ENCODE assay signal across 14 mouse cellular contexts in genomic region chr2:17811943-17812670, GRCm38 (mm10).
DNase-seq lines count a peak whose midpoint lies in the region; ATAC-seq and TF ChIP-seq lines count a peak whose summit lies in the region.
"Had no signal": no experiment of that assay in that cellular context is flagged by ENCODE, and none has a peak within 500 bp of the region (broad histone marks: within the 10 kb centered on the region; RNA-seq: fewer than 3 reads in every experiment).

No protein-coding gene starts in this region.

- H3K4me3 ChIP-seq in kidney, embryonic 14.5 days (ENCODE audit: low read length) = no peak overlapping the region
- H3K4me3 ChIP-seq in midbrain, embryonic 11.5 days (ENCODE audit: low read depth, low read length) = no peak overlapping the region
- H3K4me3 ChIP-seq in midbrain, embryonic 13.5 days (replicated peaks) = no peak overlapping the region
- no peak overlapping the region for H3K4me3 ChIP-seq in intestine, postnatal 0 days (ENCODE audit: low read depth, low read length)
- H3K4me3 ChIP-seq: embryonic facial prominence, embryonic 15.5 days; heart, embryonic 15.5 days had no signal

- H3K9ac ChIP-seq in kidney, embryonic 14.5 days (ENCODE audit: low read depth, low read length) = no peak overlapping the region
- H3K9ac ChIP-seq in midbrain, embryonic 11.5 days (ENCODE audit: low read length) = no peak overlapping the region
- H3K9ac ChIP-seq in midbrain, embryonic 13.5 days (replicated peaks) = no peak overlapping the region
- no peak overlapping the region for H3K9ac ChIP-seq in intestine, postnatal 0 days (ENCODE audit: low read depth, low read length)
- H3K9ac ChIP-seq: embryonic facial prominence, embryonic 15.5 days; heart, embryonic 15.5 days had no signal

- no peaks in the 10 kb centered on the region for H3K9me3 ChIP-seq in kidney, embryonic 14.5 days (ENCODE audit: control insufficient read depth, low read length)
- no peaks in the 10 kb centered on the region for H3K9me3 ChIP-seq in midbrain, embryonic 11.5 days (ENCODE audit: control insufficient read depth, low read length)
- no peaks in the 10 kb centered on the region for H3K9me3 ChIP-seq in midbrain, embryonic 13.5 days
- no peaks in the 10 kb centered on the region for H3K9me3 ChIP-seq in intestine, postnatal 0 days (ENCODE audit: control insufficient read depth)
- H3K9me3 ChIP-seq: embryonic facial prominence, embryonic 15.5 days; heart, embryonic 15.5 days had no signal

- TF ChIP-seq CTCF in intestine, postnatal 0 days (IDR thresholded peaks at IDR 0.05; ENCODE audit: low read depth) = no peak

- 0 out of 2 replicates have a peak, but pooled peaks cover 4% of the 10 kb centered on the region for H3K4me1 ChIP-seq in kidney, embryonic 14.5 days (ENCODE audit: control insufficient read depth, insufficient read depth, low read length)
- H3K4me1 ChIP-seq in midbrain, embryonic 11.5 days (ENCODE audit: control insufficient read depth, insufficient read depth, low read length) = peaks cover 4% of the 10 kb centered on the region; the same call in 1 of the 2 replicates
- H3K4me1 ChIP-seq in midbrain, embryonic 13.5 days (replicated peaks) = no peaks in the 10 kb centered on the region
- no peaks in the 10 kb centered on the region; the same call in 1 of the 2 replicates for H3K4me1 ChIP-seq in intestine, postnatal 0 days (replicated peaks; ENCODE audit: control insufficient read depth, insufficient read depth, low read length)
- H3K4me1 ChIP-seq: embryonic facial prominence, embryonic 15.5 days had no signal

- H3K36me3 ChIP-seq in kidney, embryonic 14.5 days (ENCODE audit: control insufficient read depth, insufficient read depth, low read length) = no peaks in the 10 kb centered on the region
- no peaks in the 10 kb centered on the region for H3K36me3 ChIP-seq in midbrain, embryonic 11.5 days (ENCODE audit: control insufficient read depth, insufficient read depth, low read length)
- no peaks in the 10 kb centered on the region for H3K36me3 ChIP-seq in midbrain, embryonic 13.5 days
- H3K36me3 ChIP-seq in intestine, postnatal 0 days (ENCODE audit: control insufficient read depth, insufficient read depth) = no peaks in the 10 kb centered on the region
- H3K36me3 ChIP-seq: embryonic facial prominence, embryonic 15.5 days; heart, embryonic 15.5 days had no signal

- no peak overlapping the region for H3K27ac ChIP-seq in kidney, embryonic 14.5 days (ENCODE audit: low read depth, low read length)
- no peak overlapping the region for H3K27ac ChIP-seq in midbrain, embryonic 11.5 days (ENCODE audit: low read depth, low read length)
- H3K27ac ChIP-seq in midbrain, embryonic 13.5 days = no peak overlapping the region
- no peak overlapping the region for H3K27ac ChIP-seq in intestine, postnatal 0 days (ENCODE audit: low read depth, low read length)
- H3K27ac ChIP-seq: embryonic facial prominence, embryonic 15.5 days; heart, embryonic 15.5 days; macrophage had no signal

- no peaks in the 10 kb centered on the region for H3K27me3 ChIP-seq in kidney, embryonic 14.5 days (ENCODE audit: control insufficient read depth, insufficient read depth, low read length)
- no peaks in the 10 kb centered on the region for H3K27me3 ChIP-seq in midbrain, embryonic 11.5 days (ENCODE audit: control insufficient read depth, insufficient read depth, low read length)
- H3K27me3 ChIP-seq in midbrain, embryonic 13.5 days = no peaks in the 10 kb centered on the region
- no peaks in the 10 kb centered on the region for H3K27me3 ChIP-seq in intestine, postnatal 0 days (replicated peaks; ENCODE audit: control insufficient read depth, insufficient read depth, low read length)
- H3K27me3 ChIP-seq: CH12.LX; embryonic facial prominence, embryonic 15.5 days; heart, embryonic 15.5 days had no signal

- no peak overlapping the region for H3K4me2 ChIP-seq in kidney, embryonic 14.5 days (replicated peaks; ENCODE audit: low read depth, low read length)
- H3K4me2 ChIP-seq in midbrain, embryonic 11.5 days = no peak overlapping the region
- H3K4me2 ChIP-seq in midbrain, embryonic 13.5 days (replicated peaks) = no peak overlapping the region
- H3K4me2 ChIP-seq in intestine, postnatal 0 days (replicated peaks; ENCODE audit: low read depth) = no peak overlapping the region
- H3K4me2 ChIP-seq: embryonic facial prominence, embryonic 15.5 days; heart, embryonic 15.5 days had no signal

- DNase-seq in kidney, adult 11 months = no peak
- DNase-seq in midbrain, embryonic 11.5 days (ENCODE audit: low spot score, missing footprints) = no peak
- DNase-seq in retina, embryonic 14.5 days (ENCODE audit: low spot score) = no peak
- DNase-seq: cerebellum, adult 18-20 months; retina, postnatal 1 day had no signal

- WGBS in kidney, embryonic 14.5 days = 12% methylated on average over 7 of the region's 7 CpGs
- 15% methylated on average over 7 of the region's 7 CpGs for WGBS in midbrain, embryonic 11.5 days
- 15% methylated on average over 7 of the region's 7 CpGs for WGBS in midbrain, embryonic 13.5 days
- WGBS in intestine, postnatal 0 days = 26% methylated on average over 7 of the region's 7 CpGs

- ATAC-seq in kidney, embryonic 14.5 days (ENCODE audit: low FRiP score, low TSS enrichment) = peak; percentile 68
- ATAC-seq in midbrain, embryonic 11.5 days (ENCODE audit: low FRiP score) = 0 out of 2 replicates have a peak, but pooled peaks have one; percentile 46
- ATAC-seq in midbrain, embryonic 13.5 days = no peak
- peak; percentile 73 for ATAC-seq in intestine, postnatal 0 days
- no peak for ATAC-seq in activated CD4-positive, CD25-positive, alpha-beta regulatory T cell, adult 4 months
- ATAC-seq: inflammation-experienced regulatory T-cells, adult 6 months had no signal

Comparison
In these comparisons a context has a peak if more than half of its experiments do, and no peak if none do; other contexts are left out.
1. ATAC-seq: peak in kidney, embryonic 14.5 days (single experiment), midbrain, embryonic 11.5 days (single experiment) and intestine, postnatal 0 days (single experiment); none in midbrain, embryonic 13.5 days (single experiment) and activated CD4-positive, CD25-positive, alpha-beta regulatory T cell, adult 4 months (single experiment).